Mouse (Mus musculus) liver, adult 2 months (tissue): Measurements from ENCODE around the gene Acta1. TPM values are rescaled to one million over a fixed set of nuclear protein-coding genes. Genes with fewer than 3 reads are reported as not detected.

ENCODE experiments used
- DNase-seq: peaks from one replicate; pipeline ENCODE4 v3.0.0-alpha.2; 2011; ENCODE audit warnings: low read depth, low spot score; ENCODE audit errors: extremely low read depth
- H3K27ac ChIP-seq: fragments of 200-500 bp; replicated peaks from 2 replicates; pipeline ENCODE4 v1.5.1; 2012; ENCODE audit warnings: low read depth, mild to moderate bottlenecking, control low read depth, inconsistent platforms, low read length; ENCODE audit not compliant: insufficient read depth
- H3K27me3 ChIP-seq: fragments of 200-500 bp; 2 replicates; pipeline ENCODE4 v1.6.1; 2012; ENCODE audit warnings: mild to moderate bottlenecking, moderate library complexity, low read length, inconsistent platforms; ENCODE audit not compliant: control insufficient read depth, insufficient read depth
- H3K36me3 ChIP-seq: fragments of 200-500 bp; 2 replicates; pipeline ENCODE4 v1.6.1; 2012; ENCODE audit warnings: low read length, inconsistent platforms; ENCODE audit not compliant: control insufficient read depth, insufficient read depth
- H3K4me1 ChIP-seq: fragments of 200-500 bp; 2 replicates; pipeline ENCODE4 v1.6.1; 2011; ENCODE audit warnings: low read length; ENCODE audit not compliant: control insufficient read depth, insufficient read depth
- H3K4me3 ChIP-seq: fragments of 200-500 bp; 2 replicates; pipeline ENCODE4 v1.5.1; 2011; ENCODE audit warnings: low read depth, mild to moderate bottlenecking, control low read depth, low read length, moderate library complexity; ENCODE audit not compliant: insufficient read depth
- H3K79me2 ChIP-seq: fragments of 200-500 bp; 2 replicates; pipeline ENCODE4 v1.6.1; 2012; ENCODE audit warnings: inconsistent platforms, mild to moderate bottlenecking, low read length, moderate library complexity; ENCODE audit not compliant: control insufficient read depth, insufficient read depth
- H3K9ac ChIP-seq: fragments of 200-500 bp; 2 replicates; pipeline ENCODE4 v1.6.1; 2012; ENCODE audit warnings: low read depth, mild to moderate bottlenecking, control low read depth, inconsistent platforms, low read length
- CTCF ChIP-seq: fragments of 200-500 bp; IDR thresholded peaks from 2 replicates; pipeline ENCODE4 v1.5.1; 2011; ENCODE audit warnings: low read depth, low read length, control low read depth
- POLR2A ChIP-seq: fragments of 200-500 bp; IDR thresholded peaks from 2 replicates; pipeline ENCODE4 v1.6.1; 2011; ENCODE audit warnings: low read length, control low read depth; ENCODE audit not compliant: insufficient read depth; ENCODE audit errors: extremely low read depth
- WGBS: fragments of 180-500 bp; shearing (Covaris S2); methylation state at CpG from one replicate; pipeline ENCODE4 v1.1.7; 2018; 5-methylcytosine and 5-hydroxymethylcytosine counted together
- polyA plus RNA-seq: library from polyadenylated mRNA; depleted of rRNA; stranded (reverse); fragments of >200 nt; gene quantifications from 2 replicates; pipeline ENCODE4 v1.2.3, GENCODE M21; 2012
- total RNA-seq: library from RNA; depleted of rRNA; stranded (reverse); fragments of >200 nt; gene quantifications from 2 replicates; pipeline ENCODE4 v1.2.3, GENCODE M21; 2014

The Acta1 gene
- total and polyA plus RNA-seq, 2 experiments, result 0.11 to 16.6 TPM

DNA sequence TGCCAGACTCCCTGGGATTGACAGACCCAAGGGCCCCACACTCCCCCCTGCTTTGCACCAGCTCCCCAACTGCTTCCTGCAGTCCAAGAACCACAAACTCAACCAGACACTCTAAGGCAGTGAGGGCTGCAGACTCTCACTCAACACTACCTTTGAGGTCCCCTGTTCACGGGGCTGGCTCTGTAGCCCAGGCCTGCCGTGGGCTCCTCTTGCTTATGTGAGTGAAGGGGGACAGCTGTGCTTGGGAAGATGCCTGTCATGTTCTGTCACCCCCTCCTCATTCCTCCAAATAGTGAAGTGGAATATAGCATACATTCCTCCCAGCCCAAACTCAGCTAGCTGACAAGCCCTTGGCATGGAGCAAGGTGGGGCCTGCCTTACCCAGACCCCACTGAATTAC is 12.1 kb downstream of the Acta1 start:
- no peak overlapping the region for H3K4me3 ChIP-seq
- no peak overlapping the region for H3K27ac ChIP-seq
- peaks cover 5% of the 10 kb centered on the region; the same call in 1 of the 2 replicates for H3K27me3 ChIP-seq
- WGBS, result 84% methylated on average over 2 of the region's 2 CpGs
- H3K36me3 ChIP-seq, result no peaks in the 10 kb centered on the region
- TF ChIP-seq POLR2A, result no peak
- no peak for TF ChIP-seq CTCF
- no peaks in the 10 kb centered on the region for H3K79me2 ChIP-seq
- DNase-seq, result no peak
- no peaks in the 10 kb centered on the region for H3K4me1 ChIP-seq
- H3K9ac ChIP-seq, result no peak overlapping the region

DNA sequence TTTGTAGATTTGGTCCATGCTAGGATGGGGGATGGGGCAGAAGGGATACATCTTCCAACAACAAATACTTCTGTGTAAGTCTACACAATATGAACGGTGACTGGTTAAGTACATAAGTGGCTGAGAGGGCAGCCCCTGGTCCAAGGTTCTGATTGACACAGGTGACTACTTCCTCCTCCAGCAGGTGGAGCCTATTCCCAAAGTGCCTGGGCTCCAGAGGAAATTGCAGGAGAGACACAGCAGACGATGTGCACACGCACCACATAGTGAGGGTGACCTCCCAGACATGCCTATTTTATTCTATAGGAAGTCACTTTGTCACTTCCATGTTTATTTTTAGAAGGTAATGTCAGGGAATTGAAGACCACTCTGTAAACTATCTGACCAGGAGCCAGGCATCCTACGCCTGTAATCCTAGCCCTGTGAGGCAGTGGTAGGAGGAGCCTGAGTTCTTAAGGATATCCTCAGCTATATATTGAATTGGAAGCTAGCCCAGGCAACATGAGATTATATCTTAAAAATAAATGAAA is 13.7 kb downstream of the Acta1 start:
- Histone ChIP-seq H3K27me3 (peaks cover 5% of the 10 kb centered on the region; the same call in 1 of the 2 replicates), H3K9ac (no peak overlapping the region), H3K79me2 (no peaks in the 10 kb centered on the region), H3K36me3 (no peaks in the 10 kb centered on the region), H3K4me1 (no peaks in the 10 kb centered on the region), H3K27ac (no peak overlapping the region), H3K4me3 (no peak overlapping the region)
- WGBS, result 28% methylated on average over 4 of the region's 4 CpGs
- TF ChIP-seq POLR2A (no peak), CTCF (no peak)
- no peak for DNase-seq

- Histone ChIP-seq H3K4me1 (no peaks in the 10 kb centered on the region), H3K36me3 (no peaks in the 10 kb centered on the region), H3K79me2 (no peaks in the 10 kb centered on the region), H3K27ac (no peak overlapping the region), H3K9ac (no peak overlapping the region), H3K4me3 (no peak overlapping the region), H3K27me3 (peaks cover 5% of the 10 kb centered on the region; the same call in 1 of the 2 replicates)
- WGBS, result 65% methylated on average over 10 of the region's 10 CpGs
- DNase-seq, result no peak
- TF ChIP-seq POLR2A, result no peak
- no peak for TF ChIP-seq CTCF
These were observed 14.3 kb downstream of the Acta1 start for GRCm38 (mm10) chr8:123880271-123880670.

GRCm38 (mm10) chr8:123877865-123878264 is 16.7 kb downstream of the Acta1 start:
- Histone ChIP-seq H3K36me3 (no peaks in the 10 kb centered on the region), H3K79me2 (no peaks in the 10 kb centered on the region), H3K9ac (no peak overlapping the region), H3K27ac (no peak overlapping the region), H3K4me3 (no peak overlapping the region), H3K27me3 (peaks cover 2% of the 10 kb centered on the region; the same call in 1 of the 2 replicates), H3K4me1 (no peaks in the 10 kb centered on the region)
- DNase-seq, result no peak
- TF ChIP-seq CTCF, result no peak
- TF ChIP-seq POLR2A, result no peak
- WGBS, result 68% methylated on average over 2 of the region's 2 CpGs

GRCm38 (mm10) chr8:123874324-123874723 is 20.2 kb downstream of the Acta1 start:
- H3K27me3 ChIP-seq, result peaks cover 2% of the 10 kb centered on the region; the same call in 1 of the 2 replicates
- no peak overlapping the region for H3K27ac ChIP-seq
- no peaks in the 10 kb centered on the region for H3K79me2 ChIP-seq
- H3K4me3 ChIP-seq, result no peak overlapping the region
- no peaks in the 10 kb centered on the region for H3K36me3 ChIP-seq
- no peak overlapping the region for H3K9ac ChIP-seq
- DNase-seq, result no peak
- no peaks in the 10 kb centered on the region for H3K4me1 ChIP-seq
- WGBS, result 85% methylated on average over 11 of the region's 11 CpGs
- TF ChIP-seq POLR2A (no peak), CTCF (no peak)

DNA sequence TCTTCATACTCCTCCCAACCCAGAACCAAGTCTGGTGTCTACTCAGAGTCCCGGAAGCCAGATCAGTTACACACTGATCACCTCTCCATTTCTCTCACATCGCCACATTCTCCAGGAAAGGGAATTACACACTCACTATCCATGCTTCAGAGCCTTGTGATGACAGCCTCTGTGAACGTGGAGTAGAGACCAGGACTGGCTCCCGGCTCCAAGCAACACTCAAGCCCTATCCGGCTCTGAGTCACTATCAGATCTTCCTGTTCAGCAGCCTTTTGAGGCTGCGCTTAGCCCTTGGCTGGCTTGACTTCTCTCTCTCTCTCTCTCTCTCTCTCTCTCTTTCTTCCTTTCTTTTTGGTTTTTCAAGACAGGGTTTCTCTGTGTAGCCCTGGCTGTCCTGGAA is 21.2 kb downstream of the Acta1 start:
- Histone ChIP-seq H3K27me3 (no peaks in the 10 kb centered on the region), H3K4me3 (no peak overlapping the region), H3K36me3 (no peaks in the 10 kb centered on the region), H3K4me1 (no peaks in the 10 kb centered on the region), H3K79me2 (no peaks in the 10 kb centered on the region), H3K9ac (no peak overlapping the region), H3K27ac (no peak overlapping the region)
- WGBS, result 75% methylated on average over 6 of the region's 6 CpGs
- no peak for DNase-seq
- no peak for TF ChIP-seq CTCF
- TF ChIP-seq POLR2A, result no peak
